Mouse (Mus musculus): ENCODE results near the gene Fbxo9.

GRCm38 (mm10) chr9:78089906-78090305, 19.0 kb downstream of the Fbxo9 start:
- no peak for TF ChIP-seq CTCF (conservative IDR thresholded peaks at IDR 0.05 in 1 of 2, IDR thresholded peaks at IDR 0.05 in 1 of 2; ENCODE audit: low read depth in 2 of 2, low read length in 2 of 2)
- TF ChIP-seq POLR2A (IDR thresholded peaks at IDR 0.05; ENCODE audit: low read depth, low read length): no peak
- no peak for TF ChIP-seq IRF4 (IDR thresholded peaks at IDR 0.05; ENCODE audit: low read depth, low read length)
- no peak for TF ChIP-seq EP300 (IDR thresholded peaks at IDR 0.05; ENCODE audit: low read length)
- TF ChIP-seq ZMIZ1 (IDR thresholded peaks at IDR 0.05; ENCODE audit: low read depth, low read length): no peak
- no peak for TF ChIP-seq HCFC1 (IDR thresholded peaks at IDR 0.05; ENCODE audit: low read depth, low read length)
- TF ChIP-seq MAZ (IDR thresholded peaks at IDR 0.05; ENCODE audit: low read depth, low read length): no peak
- TF ChIP-seq E2F4 (IDR thresholded peaks at IDR 0.05; ENCODE audit: insufficient replicate concordance, low read depth, low read length): no peak
- no peak for TF ChIP-seq ZC3H11A (IDR thresholded peaks at IDR 0.05; ENCODE audit: low read depth, low read length)
- TF ChIP-seq CHD1 (IDR thresholded peaks at IDR 0.05; ENCODE audit: low read depth, low read length): no peak
- TF ChIP-seq MEF2A (IDR thresholded peaks at IDR 0.05; ENCODE audit: borderline replicate concordance, low read depth, low read length): no peak
- TF ChIP-seq NRF1 (IDR thresholded peaks at IDR 0.05; ENCODE audit: low read depth, low read length): no peak

All from CH12.LX (cell line).